In genomic region chr14:29940313-29940812, GRCm38 (mm10) we compare ENCODE assay signal across 12 mouse cellular contexts. TPM values are rescaled to one million over a fixed set of nuclear protein-coding genes. Genes with fewer than 3 reads are reported as not detected.
DNase-seq lines count a peak whose midpoint lies in the region; ATAC-seq and TF ChIP-seq lines count a peak whose summit lies in the region.
"Had no signal": no experiment of that assay in that cellular context is flagged by ENCODE, and none has a peak within 500 bp of the region (broad histone marks: within the 10 kb centered on the region; RNA-seq: fewer than 3 reads in every experiment).

No protein-coding gene starts in this region.

- no peak for TF ChIP-seq CTCF in cerebellum, adult 2 months (IDR thresholded peaks at IDR 0.05; ENCODE audit: borderline replicate concordance, insufficient read depth, low read depth, low read length)

- ATAC-seq in heart, embryonic 14.5 days (ENCODE audit: insufficient number of reproducible peaks, insufficient read depth, low FRiP score, low read depth): no peak
- no peak for ATAC-seq in embryonic facial prominence, embryonic 12.5 days (ENCODE audit: insufficient number of reproducible peaks, insufficient read depth, low FRiP score, low TSS enrichment)

- H3K9me3 ChIP-seq in heart, embryonic 14.5 days (ENCODE audit: control insufficient read depth, low read length): no peaks in the 10 kb centered on the region
- H3K9me3 ChIP-seq in embryonic facial prominence, embryonic 12.5 days: no peaks in the 10 kb centered on the region
- H3K9me3 ChIP-seq: kidney, embryonic 15.5 days; limb, embryonic 15.5 days had no signal

- H3K36me3 ChIP-seq in heart, embryonic 14.5 days (ENCODE audit: control insufficient read depth, insufficient read depth, low read length): no peaks in the 10 kb centered on the region
- H3K36me3 ChIP-seq in embryonic facial prominence, embryonic 12.5 days: no peaks in the 10 kb centered on the region
- H3K36me3 ChIP-seq: kidney, embryonic 15.5 days; limb, embryonic 15.5 days had no signal

- H3K27ac ChIP-seq in heart, embryonic 14.5 days (replicated peaks in 1 of 2; ENCODE audit: control insufficient read depth in 1 of 2, insufficient read depth in 1 of 2, low read depth in 2 of 2, low read length in 2 of 2): no peak overlapping the region
- no peak overlapping the region for H3K27ac ChIP-seq in embryonic facial prominence, embryonic 12.5 days
- H3K27ac ChIP-seq in cerebellum, adult 2 months (ENCODE audit: insufficient read depth, low read length): no peak overlapping the region
- H3K27ac ChIP-seq: gastrocnemius, adult 2 months; kidney, embryonic 15.5 days; limb, embryonic 15.5 days; macrophage had no signal

- no peak overlapping the region for H3K4me3 ChIP-seq in heart, embryonic 14.5 days (ENCODE audit: control insufficient read depth in 1 of 2, insufficient read depth in 1 of 2, low read depth in 1 of 2, low read length in 2 of 2)
- no peak overlapping the region for H3K4me3 ChIP-seq in embryonic facial prominence, embryonic 12.5 days
- no peak overlapping the region for H3K4me3 ChIP-seq in cerebellum, adult 2 months (replicated peaks; ENCODE audit: insufficient read depth, low read depth, low read length)
- H3K4me3 ChIP-seq: gastrocnemius, adult 2 months; kidney, embryonic 15.5 days; limb, embryonic 15.5 days had no signal

- no peak for TF ChIP-seq POLR2A in cerebellum, adult 2 months (IDR thresholded peaks at IDR 0.05; ENCODE audit: borderline replicate concordance, insufficient read depth, low read length)

- intact Hi-C loops in left cerebral cortex, postnatal 25 days (cut with DNase I): loop anchor here (5.0 to 10.0 kb wide), 3 partner anchors 293 to 498 kb away; no protein-coding TSS in a partner anchor

- DNase-seq in heart, adult 9 months (ENCODE audit: low spot score in 2 of 2): no peak
- DNase-seq in induced T-regulatory cell, adult 2 months (ENCODE audit: low read depth): peak; percentile 59
- peak; percentile 75 for DNase-seq in retina, postnatal 1 day
- no peak for DNase-seq in left cerebral cortex, postnatal 25 days (ENCODE audit: low spot score in 2 of 2)
- no peak for DNase-seq in kidney, postnatal 4 days
- no peak for DNase-seq in cerebellum, adult 2 months
- DNase-seq: gastrocnemius, adult 2 months had no signal

- no peak overlapping the region for H3K9ac ChIP-seq in heart, embryonic 14.5 days (ENCODE audit: low read length)
- H3K9ac ChIP-seq in embryonic facial prominence, embryonic 12.5 days: no peak overlapping the region
- H3K9ac ChIP-seq: kidney, embryonic 15.5 days; limb, embryonic 15.5 days had no signal

- peak overlapping the region; percentile 23; the same call in 1 of the 2 replicates for H3K4me2 ChIP-seq in heart, embryonic 14.5 days (ENCODE audit: low read length)
- H3K4me2 ChIP-seq in embryonic facial prominence, embryonic 12.5 days (replicated peaks): peak overlapping the region; percentile 21
- H3K4me2 ChIP-seq: kidney, embryonic 15.5 days; limb, embryonic 15.5 days had no signal

- H3K4me1 ChIP-seq in heart, embryonic 14.5 days (ENCODE audit: control insufficient read depth in 2 of 2, insufficient read depth in 2 of 2, low read length in 2 of 2): peaks cover 3 to 9% of the 10 kb centered on the region in 2 experiments; a peak in 3 of 4 replicates
- H3K4me1 ChIP-seq in embryonic facial prominence, embryonic 12.5 days: peaks cover 13% of the 10 kb centered on the region
- H3K4me1 ChIP-seq in cerebellum, adult 2 months (ENCODE audit: control insufficient read depth, insufficient read depth, low read length): peaks cover 7% of the 10 kb centered on the region

- peaks cover 16% of the 10 kb centered on the region; the same call in 1 of the 2 replicates for H3K27me3 ChIP-seq in heart, embryonic 14.5 days (ENCODE audit: control insufficient read depth, insufficient read depth, low read length)
- no peaks in the 10 kb centered on the region for H3K27me3 ChIP-seq in embryonic facial prominence, embryonic 12.5 days
- no peaks in the 10 kb centered on the region for H3K27me3 ChIP-seq in cerebellum, adult 2 months (ENCODE audit: control insufficient read depth, insufficient read depth, low read length)

- WGBS in heart, embryonic 14.5 days: 4% methylated on average over 10 of the region's 10 CpGs
- 25% methylated on average over 10 of the region's 10 CpGs for WGBS in embryonic facial prominence, embryonic 12.5 days
- 25% methylated on average over 10 of the region's 10 CpGs for WGBS in cerebellum, adult 2 months

RNA-seq across cellular contexts. Expression of gene Selenok, which starts 27.7 kb away (rescaled TPM):
- 170 and 183 TPM in 2 replicates for polyA plus RNA-seq in heart, embryonic 14.5 days (2014; fragmentation: Nextera tagmentation; extraction: Ambion mirVana)
- 294 and 299 TPM in 2 replicates for polyA plus RNA-seq in embryonic facial prominence, embryonic 12.5 days (2016; fragmentation: Nextera tagmentation; extraction: Ambion mirVana)
- 100 to 1,000 TPM; 141 to 149 TPM for total RNA-seq in left cerebral cortex, postnatal 25 days (2021)
- polyA plus RNA-seq in cerebellum, adult 2 months (2012; rRNA removed): 177 and 183 TPM in 2 replicates

RNA-seq across cellular contexts. Expression of gene Actr8, which starts 37.8 kb away (rescaled TPM):
- 43.1 and 44.0 TPM in 2 replicates for polyA plus RNA-seq in heart, embryonic 14.5 days (2014; fragmentation: Nextera tagmentation; extraction: Ambion mirVana)
- polyA plus RNA-seq in embryonic facial prominence, embryonic 12.5 days (2016; fragmentation: Nextera tagmentation; extraction: Ambion mirVana): 76.7 and 79.9 TPM in 2 replicates
- total RNA-seq in left cerebral cortex, postnatal 25 days (2021): 10 to 100 TPM; 71.0 to 81.6 TPM
- 70.9 and 72.6 TPM in 2 replicates for polyA plus RNA-seq in cerebellum, adult 2 months (2012; rRNA removed)

Comparison
In these comparisons a context has a peak if more than half of its experiments do, and no peak if none do; other contexts are left out.
1. DNase-seq: peak in induced T-regulatory cell, adult 2 months (single experiment) and retina, postnatal 1 day (single experiment); none in heart, adult 9 months (0 of 2), left cerebral cortex, postnatal 25 days (0 of 2), kidney, postnatal 4 days (0 of 2) and cerebellum, adult 2 months (0 of 2).